Mouse (Mus musculus): Measurements from ENCODE around the gene Slc6a20a.

Slc6a20a gene

GRCm38 (mm10) chr9:123638231-123638630 lies 40.5 kb downstream of the Slc6a20a start:
- DNase-seq (ENCODE audit: low spot score in 2 of 2): no peak

DNA sequence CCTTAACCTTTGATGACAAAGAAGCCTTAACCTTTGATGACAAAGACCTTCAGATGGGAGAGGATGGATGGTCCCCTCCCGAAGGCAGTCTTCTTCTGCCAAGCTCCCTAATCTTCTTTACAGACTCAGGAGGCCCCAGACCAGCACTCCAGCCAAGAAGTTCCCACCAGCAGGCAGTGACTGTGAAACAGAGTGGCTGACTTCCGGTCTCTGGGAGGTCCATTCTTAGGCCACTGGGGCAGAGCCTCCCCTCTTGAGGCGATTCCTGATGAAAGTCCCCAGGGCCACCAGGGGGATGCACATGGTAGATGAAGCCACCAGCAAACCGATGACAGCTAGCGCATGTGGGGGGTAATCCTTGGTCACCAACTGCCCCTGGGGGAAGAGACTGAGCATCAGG lies 41.9 kb downstream of the Slc6a20a start:
- no peak for DNase-seq (ENCODE audit: low spot score in 2 of 2)

DNA sequence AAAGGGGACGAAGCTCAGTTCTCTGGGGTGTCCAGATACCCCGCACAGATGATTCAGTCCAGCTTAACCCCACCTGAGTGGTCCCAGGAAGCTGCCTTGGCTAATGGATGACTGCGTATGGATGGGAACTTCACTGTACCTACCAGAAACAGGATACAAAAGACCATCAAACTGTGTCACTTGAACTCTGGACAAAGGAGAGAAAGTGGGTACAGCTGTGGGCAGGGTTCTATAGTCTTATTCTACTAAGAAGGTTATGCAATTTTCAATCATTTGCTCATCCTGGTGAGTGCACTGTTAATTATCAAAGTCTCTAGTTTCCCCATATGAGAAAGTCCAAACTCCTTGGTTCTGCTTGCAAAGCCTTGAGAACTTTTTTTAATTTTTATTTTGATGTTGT lies 45.7 kb downstream of the Slc6a20a start:
- DNase-seq (ENCODE audit: low spot score in 2 of 2): no peak

GRCm38 (mm10) chr9:123632281-123632680 lies 46.4 kb downstream of the Slc6a20a start, which contains the start of gene Slc6a20b:
TSS of gene Slc6a20b (minus strand) at chr9:123632565.
- no peak for DNase-seq (ENCODE audit: low spot score in 2 of 2)

GRCm38 (mm10) chr9:123631666-123632065 lies 47.0 kb downstream of the Slc6a20a start:
- no peak for DNase-seq (ENCODE audit: low spot score in 2 of 2)

DNA sequence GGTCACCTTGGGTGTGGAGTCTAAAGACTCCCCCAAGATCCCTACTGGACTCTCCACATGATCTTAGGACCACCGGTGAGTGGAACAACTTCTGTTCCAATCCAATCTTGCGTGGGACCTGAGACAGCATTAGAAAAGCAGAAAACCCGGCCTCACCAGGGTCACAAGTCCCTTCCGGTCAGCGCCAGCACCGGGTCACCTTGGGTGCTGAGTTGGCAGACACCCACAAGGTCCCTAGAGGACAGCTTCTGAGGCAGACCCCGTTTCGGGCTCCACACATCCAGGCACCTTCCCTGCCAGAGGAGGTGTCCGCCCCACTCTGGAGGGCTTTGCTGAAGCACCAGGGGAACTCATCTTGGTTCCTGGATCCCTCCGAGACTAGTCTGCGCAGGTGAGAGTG lies 52.9 kb downstream of the Slc6a20a start:
- DNase-seq (ENCODE audit: low spot score in 2 of 2): no peak

- DNase-seq (ENCODE audit: low spot score in 2 of 2): no peak
Measured at GRCm38 (mm10) chr9:123624741-123625140, 53.9 kb downstream of the Slc6a20a start.

GRCm38 (mm10) chr9:123620311-123621098 lies 58.2 kb downstream of the Slc6a20a start:
- DNase-seq (ENCODE audit: low spot score in 2 of 2): no peak

GRCm38 (mm10) chr9:123601529-123601928 lies 77.2 kb downstream of the Slc6a20a start:
- DNase-seq (ENCODE audit: low spot score in 2 of 2): no peak

DNA sequence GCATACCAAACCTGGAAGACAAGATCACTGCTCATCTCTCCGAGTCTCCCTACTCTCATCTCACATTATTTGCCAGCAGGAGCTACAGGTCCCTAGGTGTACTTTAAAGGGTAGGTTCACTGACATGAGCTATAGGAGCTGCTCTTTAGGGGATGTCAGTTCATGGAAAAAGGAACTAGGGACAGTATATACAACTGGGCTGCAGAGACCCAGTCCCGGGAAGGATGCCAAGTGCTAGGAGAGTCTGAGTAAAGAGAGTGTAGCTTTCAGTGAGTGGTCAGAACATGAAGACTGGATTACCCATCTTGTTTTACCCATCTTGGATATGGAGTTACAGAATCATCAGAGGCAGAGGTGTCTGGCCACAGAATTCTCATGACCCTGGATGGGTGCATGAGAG lies 81.3 kb downstream of the Slc6a20a start:
- no peak for DNase-seq (ENCODE audit: low spot score in 2 of 2)

- no peak for DNase-seq (ENCODE audit: low spot score in 2 of 2)
Measured at GRCm38 (mm10) chr9:123596910-123597309, 81.8 kb downstream of the Slc6a20a start.

GRCm38 (mm10) chr9:123595194-123595593 lies 83.5 kb downstream of the Slc6a20a start:
- no peak for DNase-seq (ENCODE audit: low spot score in 2 of 2)

DNA sequence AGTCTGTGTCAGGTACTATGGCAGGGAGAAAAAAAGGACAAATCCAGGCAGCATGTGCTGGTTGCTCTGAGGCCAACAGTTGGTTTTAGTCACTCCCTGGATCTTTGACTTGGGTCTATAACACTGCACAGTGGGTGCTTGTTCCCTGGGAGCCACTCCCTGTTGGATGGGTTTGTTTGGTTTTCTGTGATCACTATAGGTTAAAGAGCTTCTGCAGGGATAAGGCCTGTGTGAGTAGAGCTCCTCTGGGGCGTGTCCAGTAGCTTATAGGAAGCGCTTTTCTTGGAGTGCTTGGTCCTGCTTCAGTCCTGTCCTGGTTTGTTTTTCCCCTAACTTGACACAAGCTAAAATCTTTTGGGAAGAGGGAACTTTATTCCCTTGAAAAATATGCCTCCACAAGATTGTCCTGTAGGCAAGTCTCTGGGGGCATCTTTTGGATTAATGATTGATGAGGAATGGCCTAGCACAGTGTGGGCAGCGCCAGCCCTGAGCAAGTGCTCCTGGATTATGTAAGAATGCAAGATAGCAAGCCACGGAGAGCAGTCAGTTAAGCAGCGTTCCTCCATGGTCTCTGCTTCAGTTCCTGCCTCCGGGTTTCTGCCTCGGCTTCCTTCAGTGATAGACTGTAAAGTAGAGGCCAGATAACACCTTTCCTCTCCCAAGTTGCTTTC lies 89.3 kb downstream of the Slc6a20a start:
- no peak for DNase-seq (ENCODE audit: low spot score in 2 of 2)
